Mouse (Mus musculus): ENCODE measurements around the gene Acoxl. TPM values are rescaled to one million over a fixed set of nuclear protein-coding genes. Genes with fewer than 3 reads are reported as not detected.

The Acoxl gene
- polyA plus RNA-seq, 1 experiment: 0.25 TPM

DNA sequence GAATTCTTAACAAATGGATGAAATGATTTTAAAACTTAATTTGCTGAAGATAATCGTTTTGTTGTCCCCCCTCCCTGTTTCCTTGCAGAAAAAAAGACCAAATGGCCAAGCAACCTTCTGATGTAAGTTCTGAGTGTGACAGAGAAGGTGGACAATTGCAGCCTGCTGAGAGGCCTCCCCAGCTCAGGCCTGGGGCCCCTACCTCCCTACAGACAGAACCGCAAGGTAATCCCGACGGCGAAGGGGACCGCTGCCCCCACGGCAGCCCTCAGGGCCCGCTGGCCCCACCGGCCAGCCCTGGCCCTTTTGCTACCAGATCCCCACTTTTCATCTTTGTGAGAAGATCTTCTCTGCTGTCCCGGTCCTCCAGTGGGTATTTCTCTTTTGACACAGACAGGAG, 289.9 kb downstream of the Acoxl start:
- WGBS: 91% methylated on average over 10 of the region's 10 CpGs
- no peak for DNase-seq (ENCODE audit: low read depth in 1 of 2, low spot score in 2 of 2)
- no peak for TF ChIP-seq CTCF (IDR thresholded peaks at IDR 0.05; ENCODE audit: extremely low read depth, insufficient read depth, insufficient read length, insufficient replicate concordance)
- TF ChIP-seq POLR2A (IDR thresholded peaks at IDR 0.05; ENCODE audit: low read depth, low read length): no peak
- no peak overlapping the region for H3K4me3 ChIP-seq (ENCODE audit: extremely low read depth, insufficient read depth, insufficient read length)
- no peak overlapping the region for H3K27ac ChIP-seq (ENCODE audit: insufficient read depth, low read length)
- H3K4me1 ChIP-seq (ENCODE audit: control insufficient read depth, insufficient read depth, insufficient read length): peaks cover 13% of the 10 kb centered on the region
- peaks cover 15% of the 10 kb centered on the region for H3K36me3 ChIP-seq (ENCODE audit: control insufficient read depth, insufficient read depth, low read length)
- no peaks in the 10 kb centered on the region; the same call in none of the 2 replicates for H3K27me3 ChIP-seq (ENCODE audit: control insufficient read depth, insufficient read depth, low read length)

DNA sequence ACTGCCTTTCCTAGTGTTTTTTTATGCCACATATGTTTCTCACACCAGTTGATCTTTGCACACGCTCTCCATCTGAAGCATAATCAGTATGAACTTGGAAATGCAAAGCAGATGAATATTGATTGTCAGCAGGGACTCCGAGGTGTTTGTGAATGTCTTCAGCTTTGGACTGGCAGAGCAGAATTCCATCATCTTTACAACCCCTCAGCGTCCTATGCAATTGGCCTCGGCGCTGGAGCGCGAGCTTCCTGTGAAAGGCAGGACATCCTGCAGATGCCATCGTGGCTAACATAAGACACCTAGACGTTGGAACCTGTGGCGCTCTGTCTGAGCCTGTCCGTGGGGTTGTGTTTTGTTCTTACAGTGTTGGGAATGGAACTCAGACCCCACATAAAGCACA, 292.8 kb downstream of the Acoxl start:
- H3K4me1 ChIP-seq (ENCODE audit: control insufficient read depth, insufficient read depth, insufficient read length): peaks cover 3% of the 10 kb centered on the region; the same call in 1 of the 2 replicates
- H3K27me3 ChIP-seq (ENCODE audit: control insufficient read depth, insufficient read depth, low read length): no peaks in the 10 kb centered on the region
- H3K4me3 ChIP-seq (ENCODE audit: extremely low read depth, insufficient read depth, insufficient read length): no peak overlapping the region
- TF ChIP-seq CTCF (IDR thresholded peaks at IDR 0.05; ENCODE audit: extremely low read depth, insufficient read depth, insufficient read length, insufficient replicate concordance) (no peak), POLR2A (IDR thresholded peaks at IDR 0.05; ENCODE audit: low read depth, low read length) (no peak)
- DNase-seq (ENCODE audit: low read depth in 1 of 2, low spot score in 2 of 2): no peak
- 91% methylated on average over 11 of the region's 11 CpGs for WGBS
- H3K36me3 ChIP-seq (ENCODE audit: control insufficient read depth, insufficient read depth, low read length): peaks cover 19% of the 10 kb centered on the region
- H3K27ac ChIP-seq (ENCODE audit: insufficient read depth, low read length): no peak overlapping the region

DNA sequence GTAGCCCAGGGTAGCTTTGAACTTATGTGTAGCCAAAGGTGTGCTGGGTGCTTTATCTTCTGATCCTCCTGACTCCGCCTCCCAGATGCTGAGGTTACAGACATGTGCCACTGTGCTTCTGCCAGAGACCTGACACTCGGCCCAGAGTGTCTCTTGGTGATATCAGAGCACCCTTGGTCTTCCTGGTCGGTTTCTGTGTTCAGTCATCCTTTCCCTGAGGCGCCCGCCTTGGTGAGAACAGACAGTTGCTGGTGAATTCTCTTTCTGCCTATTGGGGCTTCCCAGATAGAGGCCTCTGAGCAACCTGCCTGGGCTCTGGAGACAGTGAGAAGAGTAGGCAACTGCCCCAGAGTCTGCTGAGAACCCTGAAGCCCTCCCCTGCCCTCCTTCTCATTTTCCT, 294.0 kb downstream of the Acoxl start:
- TF ChIP-seq CTCF (IDR thresholded peaks at IDR 0.05; ENCODE audit: extremely low read depth, insufficient read depth, insufficient read length, insufficient replicate concordance): no peak
- TF ChIP-seq POLR2A (IDR thresholded peaks at IDR 0.05; ENCODE audit: low read depth, low read length): no peak

DNA sequence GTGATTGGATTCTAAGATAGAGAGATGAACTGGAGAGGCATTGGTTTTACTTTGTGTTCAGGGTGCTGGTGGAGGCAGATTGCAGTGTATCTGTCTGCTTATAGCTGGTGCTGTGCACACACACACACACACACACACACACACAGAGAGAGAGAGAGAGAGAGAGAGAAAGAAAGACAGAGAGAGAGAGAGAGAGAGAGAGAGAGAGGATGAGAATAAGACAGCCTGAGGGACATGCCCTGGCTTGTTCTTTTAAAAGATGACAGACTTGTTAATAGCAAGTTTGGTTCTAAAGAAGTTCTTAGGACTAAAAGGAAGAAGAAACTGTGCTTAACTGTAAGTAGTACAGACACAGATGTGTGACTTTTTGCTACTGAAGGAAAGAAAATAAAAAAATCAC, 295.2 kb downstream of the Acoxl start:
- no peak for TF ChIP-seq POLR2A (IDR thresholded peaks at IDR 0.05; ENCODE audit: low read depth, low read length)
- H3K4me1 ChIP-seq (ENCODE audit: control insufficient read depth, insufficient read depth, insufficient read length): peaks cover 3% of the 10 kb centered on the region; the same call in 1 of the 2 replicates
- DNase-seq (ENCODE audit: low read depth in 1 of 2, low spot score in 2 of 2): no peak
- no peak overlapping the region for H3K4me3 ChIP-seq (ENCODE audit: extremely low read depth, insufficient read depth, insufficient read length)
- no peak overlapping the region for H3K27ac ChIP-seq (ENCODE audit: insufficient read depth, low read length)
- H3K27me3 ChIP-seq (ENCODE audit: control insufficient read depth, insufficient read depth, low read length): no peaks in the 10 kb centered on the region
- peaks cover 16% of the 10 kb centered on the region for H3K36me3 ChIP-seq (ENCODE audit: control insufficient read depth, insufficient read depth, low read length)

More for the DNA sequence above, 294.0 kb downstream of the Acoxl start:
- H3K36me3 ChIP-seq (ENCODE audit: control insufficient read depth, insufficient read depth, low read length): peaks cover 19% of the 10 kb centered on the region
- H3K4me3 ChIP-seq (ENCODE audit: extremely low read depth, insufficient read depth, insufficient read length): no peak overlapping the region
- no peak overlapping the region for H3K27ac ChIP-seq (ENCODE audit: insufficient read depth, low read length)
- peaks cover 3% of the 10 kb centered on the region; the same call in 1 of the 2 replicates for H3K4me1 ChIP-seq (ENCODE audit: control insufficient read depth, insufficient read depth, insufficient read length)
- H3K27me3 ChIP-seq (ENCODE audit: control insufficient read depth, insufficient read depth, low read length): no peaks in the 10 kb centered on the region
- DNase-seq (ENCODE audit: low read depth in 1 of 2, low spot score in 2 of 2): no peak
- 76% methylated on average over 5 of the region's 5 CpGs for WGBS

DNA sequence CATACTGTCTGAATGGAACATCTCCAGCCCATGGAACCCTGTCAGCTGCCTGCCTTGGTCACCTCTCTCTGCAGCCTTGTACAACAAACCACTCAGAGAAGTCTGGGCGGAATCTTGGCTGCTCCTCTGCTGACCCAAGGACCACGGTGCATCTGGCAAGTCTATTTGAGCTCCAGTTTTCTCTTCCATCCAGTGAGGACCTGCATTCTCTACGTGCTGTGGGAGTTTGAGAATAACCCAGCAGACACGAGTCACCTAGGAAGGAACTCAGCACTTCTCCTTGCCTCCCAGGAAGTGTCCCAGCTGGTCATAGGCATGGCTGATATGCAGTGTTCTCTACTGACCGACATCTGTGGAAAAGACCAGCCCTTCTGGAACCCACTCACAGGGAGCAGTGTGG, 295.8 kb downstream of the Acoxl start:
- H3K4me3 ChIP-seq (ENCODE audit: extremely low read depth, insufficient read depth, insufficient read length): no peak overlapping the region
- H3K27ac ChIP-seq (ENCODE audit: insufficient read depth, low read length): no peak overlapping the region
- WGBS: 81% methylated on average over 5 of the region's 5 CpGs
- H3K27me3 ChIP-seq (ENCODE audit: control insufficient read depth, insufficient read depth, low read length): no peaks in the 10 kb centered on the region
- no peak for TF ChIP-seq POLR2A (IDR thresholded peaks at IDR 0.05; ENCODE audit: low read depth, low read length)
- TF ChIP-seq CTCF (IDR thresholded peaks at IDR 0.05; ENCODE audit: extremely low read depth, insufficient read depth, insufficient read length, insufficient replicate concordance): no peak
- no peak for DNase-seq (ENCODE audit: low read depth in 1 of 2, low spot score in 2 of 2)
- H3K4me1 ChIP-seq (ENCODE audit: control insufficient read depth, insufficient read depth, insufficient read length): peaks cover 3% of the 10 kb centered on the region; the same call in 1 of the 2 replicates
- H3K36me3 ChIP-seq (ENCODE audit: control insufficient read depth, insufficient read depth, low read length): peaks cover 15% of the 10 kb centered on the region

DNA sequence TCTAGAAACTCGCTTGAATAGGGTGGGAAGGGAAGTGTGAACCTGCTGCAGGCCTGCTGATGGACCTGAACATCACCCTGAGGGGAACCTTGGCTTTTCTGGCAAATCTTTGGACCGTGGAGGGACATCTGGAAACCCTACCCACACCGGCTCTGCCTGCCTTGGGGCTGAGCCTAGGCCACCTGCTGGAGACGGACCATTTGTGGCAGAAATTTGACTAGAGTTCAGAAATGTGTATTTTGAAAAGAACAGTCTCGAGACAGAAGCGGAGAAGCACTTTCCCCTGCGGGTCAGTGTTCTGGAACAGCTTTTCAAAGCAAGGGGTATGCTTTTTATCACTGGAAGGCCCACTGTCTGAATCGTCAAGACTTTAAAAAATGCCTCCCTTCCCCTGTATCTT, 296.3 kb downstream of the Acoxl start:
- Histone ChIP-seq H3K27me3 (ENCODE audit: control insufficient read depth, insufficient read depth, low read length) (no peaks in the 10 kb centered on the region), H3K36me3 (ENCODE audit: control insufficient read depth, insufficient read depth, low read length) (peaks cover 14% of the 10 kb centered on the region), H3K4me3 (ENCODE audit: extremely low read depth, insufficient read depth, insufficient read length) (no peak overlapping the region), H3K4me1 (ENCODE audit: control insufficient read depth, insufficient read depth, insufficient read length) (peaks cover 3% of the 10 kb centered on the region; the same call in 1 of the 2 replicates), H3K27ac (ENCODE audit: insufficient read depth, low read length) (no peak overlapping the region)
- TF ChIP-seq POLR2A (IDR thresholded peaks at IDR 0.05; ENCODE audit: low read depth, low read length) (no peak), CTCF (IDR thresholded peaks at IDR 0.05; ENCODE audit: extremely low read depth, insufficient read depth, insufficient read length, insufficient replicate concordance) (no peak)
- 76% methylated on average over 8 of the region's 8 CpGs for WGBS
- DNase-seq (ENCODE audit: low read depth in 1 of 2, low spot score in 2 of 2): no peak

DNA sequence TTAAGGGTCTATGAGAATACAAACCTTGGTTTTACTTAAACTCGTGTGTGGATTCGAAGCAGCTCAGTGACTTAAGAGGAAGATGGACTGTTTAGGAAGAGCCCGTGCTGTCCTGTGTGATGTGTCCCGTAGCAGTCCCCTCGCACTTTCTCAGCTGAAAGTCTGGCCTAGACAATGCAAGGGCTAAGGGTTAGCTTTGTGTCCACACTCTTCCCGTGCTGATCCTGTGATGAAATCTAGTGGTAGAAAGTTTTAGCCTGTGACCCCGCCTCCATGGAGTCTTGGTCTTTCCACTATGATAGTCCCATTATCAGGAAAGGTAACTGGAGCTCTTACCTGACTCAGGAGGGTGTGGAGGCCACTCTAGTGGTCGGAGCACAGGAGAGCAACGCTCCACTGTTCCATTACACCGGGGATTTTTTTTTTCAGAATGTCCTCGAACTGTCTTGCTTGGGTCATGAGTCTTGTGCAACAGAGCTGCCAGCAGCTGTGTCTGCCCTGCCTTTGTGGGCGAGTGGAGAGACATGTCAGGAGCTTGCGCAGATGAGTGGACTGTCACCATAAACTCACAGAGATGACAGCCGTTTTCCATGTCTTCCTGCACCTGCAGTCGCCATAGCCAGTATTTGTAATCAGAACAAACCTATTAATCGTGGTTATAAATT, 298.2 kb downstream of the Acoxl start:
- H3K4me1 ChIP-seq (ENCODE audit: control insufficient read depth, insufficient read depth, insufficient read length): peaks cover 3% of the 10 kb centered on the region; the same call in 1 of the 2 replicates
- H3K36me3 ChIP-seq (ENCODE audit: control insufficient read depth, insufficient read depth, low read length): peaks cover 6% of the 10 kb centered on the region
- H3K4me3 ChIP-seq (ENCODE audit: extremely low read depth, insufficient read depth, insufficient read length): no peak overlapping the region
- no peak for TF ChIP-seq CTCF (IDR thresholded peaks at IDR 0.05; ENCODE audit: extremely low read depth, insufficient read depth, insufficient read length, insufficient replicate concordance)
- no peak for TF ChIP-seq POLR2A (IDR thresholded peaks at IDR 0.05; ENCODE audit: low read depth, low read length)
- no peak for DNase-seq (ENCODE audit: low read depth in 1 of 2, low spot score in 2 of 2)
- no peak overlapping the region for H3K27ac ChIP-seq (ENCODE audit: insufficient read depth, low read length)
- 90% methylated on average over 16 of the region's 16 CpGs for WGBS
- H3K27me3 ChIP-seq (ENCODE audit: control insufficient read depth, insufficient read depth, low read length): no peaks in the 10 kb centered on the region
